Mouse (Mus musculus) lung, adult 10 weeks (tissue): Measurements from ENCODE around the gene Slc9a6. TPM values are rescaled to one million over a fixed set of nuclear protein-coding genes. Genes with fewer than 3 reads are reported as not detected.

Experiments used
- polyA plus RNA-seq: library from polyadenylated mRNA; stranded (reverse); fragments of 350-450 nt; fragmentation: Illumina TruSeq; extraction: RNeasy Lipid Tissue Mini Kit (QIAGEN cat#74804); gene quantifications from one replicate; pipeline ENCODE4 v1.2.3, GENCODE M21; 2014; ENCODE audit warnings: low read depth, low replicate concordance; ENCODE audit not compliant: insufficient read depth

Gene Slc9a6
- polyA plus RNA-seq, result 17.1 TPM

GRCm38 (mm10) chrX:56609623-56610317 lies at the start of gene Slc9a6:
Gene Slc9a6 (plus strand): TSS chrX:56609757.

GRCm38 (mm10) chrX:56597887-56598640 lies 11.5 kb upstream of the Slc9a6 start, which contains the start of gene Mmgt1:
Gene Mmgt1 (minus strand): TSS chrX:56598069.

Other genes with a start within 250 kb of the Slc9a6 start
- gene Smim10l2a, start 235.2 kb upstream of the Slc9a6 start, polyA plus RNA-seq, result 0.90 TPM
- not detected for gene Gm2174, start 161.8 kb upstream of the Slc9a6 start, polyA plus RNA-seq
- 24.6 TPM for gene Ints6l, start 154.9 kb upstream of the Slc9a6 start, polyA plus RNA-seq
- gene Gm10477, start 85.0 kb upstream of the Slc9a6 start, polyA plus RNA-seq, result not detected
- not detected for gene Gm648, start 60.2 kb upstream of the Slc9a6 start, polyA plus RNA-seq
- 12.5 TPM for gene Mmgt1, start 11.7 kb upstream of the Slc9a6 start, polyA plus RNA-seq
- 378 TPM for gene Fhl1, start 122.0 kb downstream of the Slc9a6 start, polyA plus RNA-seq
- gene Map7d3, start 212.6 kb downstream of the Slc9a6 start, polyA plus RNA-seq, result 0.38 TPM